Mouse (Mus musculus): ENCODE measurements at regions not wholly inside any gene's neighbourhood (a gene's known extent, or its start where the extent isn't known, plus 50 kb on each side); places are given as distances from the start of the nearest gene placed in this dataset.

DNA sequence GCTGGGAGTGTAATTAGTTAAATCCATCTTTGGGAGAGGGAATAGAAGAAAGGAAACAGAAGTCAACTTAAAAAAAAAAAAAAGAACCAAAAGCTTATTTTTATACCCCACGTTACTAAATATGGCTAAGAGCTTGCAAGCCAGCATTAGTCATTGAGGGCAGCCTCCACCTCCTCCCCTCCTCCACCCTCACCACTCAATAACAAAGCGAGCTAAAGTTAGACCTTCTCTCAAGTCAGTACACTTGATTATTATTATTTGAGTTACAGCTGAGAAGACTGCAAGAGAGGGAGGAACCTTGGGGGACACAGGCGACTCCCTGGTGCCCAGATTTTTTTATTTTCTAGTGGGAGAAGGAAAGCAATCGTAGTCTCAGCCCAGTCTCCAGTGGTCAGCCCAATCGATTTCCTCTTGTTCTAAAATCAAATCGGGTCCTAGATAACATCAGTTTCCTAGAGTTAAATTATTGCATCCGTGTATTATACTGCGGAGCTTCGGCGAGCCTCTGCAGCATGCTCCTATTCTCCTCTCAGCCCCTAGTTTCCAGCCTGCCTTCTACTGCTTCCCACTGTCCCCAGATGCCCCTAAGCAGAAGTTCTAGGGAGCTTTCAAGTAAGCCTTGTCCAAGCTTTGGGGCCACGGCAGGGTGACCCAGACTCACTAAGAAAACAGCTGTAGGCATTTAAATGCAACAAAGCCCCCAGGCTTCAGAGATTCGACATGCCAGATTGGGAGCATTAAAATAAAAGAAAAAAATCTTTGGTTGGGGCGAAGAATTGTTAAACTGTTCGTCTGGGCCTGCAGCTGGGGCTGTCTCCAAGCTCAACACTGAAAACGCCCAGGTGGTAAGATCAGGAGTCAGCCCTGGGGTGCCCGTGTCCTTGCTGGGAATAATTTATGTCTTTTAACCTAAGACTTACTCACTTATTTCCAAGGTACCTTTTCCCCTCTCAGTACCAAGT lies 196.0 kb upstream of the BC052040 start:
- H3K4me2 ChIP-seq (ENCODE audit: low read depth), result no peak overlapping the region

DNA sequence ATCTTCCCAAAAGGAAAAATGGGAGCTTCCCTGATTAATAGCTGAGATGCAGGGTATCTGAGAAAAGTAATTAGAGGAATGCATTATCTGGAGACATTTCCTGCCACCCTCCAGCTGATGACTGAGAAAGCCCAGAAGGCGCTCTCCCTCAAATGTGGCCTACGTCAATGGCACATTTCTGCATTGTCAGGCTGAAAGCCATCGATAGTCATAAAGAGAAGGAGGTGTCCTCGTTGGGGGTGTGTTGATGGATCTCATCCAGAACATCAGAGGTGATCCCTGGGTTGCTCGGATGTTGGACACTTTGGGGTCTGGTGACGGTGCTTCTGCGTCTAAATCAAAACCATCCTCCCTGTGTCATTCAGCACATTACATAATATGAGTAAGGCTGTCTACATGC lies 189.9 kb upstream of the BC052040 start:
- Histone ChIP-seq H3K4me1 (ENCODE audit: insufficient read depth) (no peaks in the 10 kb centered on the region), H3K36me3 (ENCODE audit: insufficient read depth) (no peaks in the 10 kb centered on the region), H3K27ac (ENCODE audit: low read depth, low read length) (no peak overlapping the region), H3K4me2 (ENCODE audit: low read depth) (no peak overlapping the region), H3K4me3 (ENCODE audit: low read depth, low read length) (no peak overlapping the region), H3K9ac (no peak overlapping the region), H3K27me3 (ENCODE audit: insufficient read depth, low read length) (no peaks in the 10 kb centered on the region), H3K9me3 (ENCODE audit: low read length) (no peaks in the 10 kb centered on the region)
- no peak for ATAC-seq
- DNase-seq, result no peak
- no peak for TF ChIP-seq CTCF (IDR thresholded peaks at IDR 0.05; ENCODE audit: low read depth)
- WGBS, result 93% methylated on average over 7 of the region's 7 CpGs

More for the DNA sequence above, 196.0 kb upstream of the BC052040 start:
- no peak for TF ChIP-seq CTCF (IDR thresholded peaks at IDR 0.05; ENCODE audit: low read depth)
- H3K9ac ChIP-seq, result no peak overlapping the region
- no peaks in the 10 kb centered on the region for H3K9me3 ChIP-seq (ENCODE audit: low read length)
- WGBS, result 51% methylated on average over 16 of the region's 16 CpGs
- no peak overlapping the region for H3K4me3 ChIP-seq (ENCODE audit: low read depth, low read length)
- ATAC-seq, result no peak
- H3K36me3 ChIP-seq (ENCODE audit: insufficient read depth), result no peaks in the 10 kb centered on the region
- no peak for DNase-seq
- H3K27me3 ChIP-seq (ENCODE audit: insufficient read depth, low read length), result no peaks in the 10 kb centered on the region
- H3K4me1 ChIP-seq (ENCODE audit: insufficient read depth), result no peaks in the 10 kb centered on the region
- H3K27ac ChIP-seq (ENCODE audit: low read depth, low read length), result no peak overlapping the region

DNA sequence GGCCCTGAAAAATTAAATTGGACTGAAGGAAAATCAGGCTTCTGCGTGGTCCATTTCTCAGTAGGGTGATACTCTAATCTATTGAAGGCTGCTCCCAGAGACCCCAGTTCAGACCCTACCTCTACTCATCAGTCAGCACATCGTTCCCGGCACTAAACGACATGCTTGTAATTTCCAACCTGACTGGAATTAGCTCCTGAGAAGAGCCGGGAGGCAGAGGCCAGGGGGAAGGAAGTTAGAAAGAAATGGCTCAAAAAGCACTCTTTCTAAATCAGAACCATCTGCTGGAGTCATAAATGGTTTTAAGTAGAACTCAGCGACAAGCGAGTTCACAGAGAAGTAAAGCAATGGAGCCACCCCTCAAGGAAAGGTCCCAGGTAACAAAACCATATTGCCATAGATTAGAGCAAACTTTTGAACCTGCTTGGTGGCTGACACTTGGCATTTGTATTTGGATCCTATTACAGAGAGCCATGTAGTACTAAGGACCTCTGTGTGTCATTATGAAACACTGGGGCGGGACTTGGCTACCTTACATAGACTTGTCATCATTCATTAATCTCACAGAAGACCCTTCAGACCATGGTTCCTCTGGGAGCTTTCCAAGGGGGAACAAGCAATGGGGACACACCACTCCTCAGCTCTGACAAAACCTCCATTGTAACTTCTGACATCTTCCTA lies 189.3 kb upstream of the BC052040 start:
- WGBS, result 92% methylated on average over 8 of the region's 8 CpGs

DNA sequence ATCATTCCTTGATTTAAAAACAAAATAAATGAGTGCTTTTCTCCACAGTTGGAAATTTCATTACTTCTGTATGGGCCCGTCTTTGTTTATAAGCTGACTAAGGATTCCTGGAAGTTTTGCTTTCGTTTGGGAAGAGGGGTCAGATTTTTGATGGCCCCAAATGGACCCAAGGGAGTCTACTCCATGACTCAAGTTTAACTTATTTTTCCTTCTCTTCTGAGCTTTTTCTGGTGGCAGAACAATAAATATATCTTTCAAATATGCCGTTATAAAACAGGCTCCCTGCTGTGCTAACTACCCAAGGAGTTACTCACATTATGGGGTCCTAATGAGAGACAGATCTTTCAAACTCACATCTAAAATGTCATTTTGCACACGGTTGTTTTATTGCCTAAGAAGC lies 187.4 kb upstream of the BC052040 start:
- no peak overlapping the region for H3K27ac ChIP-seq (ENCODE audit: low read depth, low read length)
- ATAC-seq (no peak), DNase-seq (no peak)
- no peak overlapping the region for H3K4me3 ChIP-seq (ENCODE audit: low read depth, low read length)
- H3K9me3 ChIP-seq (ENCODE audit: low read length), result no peaks in the 10 kb centered on the region
- no peaks in the 10 kb centered on the region for H3K4me1 ChIP-seq (ENCODE audit: insufficient read depth)
- TF ChIP-seq CTCF (IDR thresholded peaks at IDR 0.05; ENCODE audit: low read depth), result no peak
- no peaks in the 10 kb centered on the region for H3K36me3 ChIP-seq (ENCODE audit: insufficient read depth)
- H3K4me2 ChIP-seq (ENCODE audit: low read depth), result no peak overlapping the region
- 62% methylated on average over 4 of the region's 4 CpGs for WGBS
- H3K27me3 ChIP-seq (ENCODE audit: insufficient read depth, low read length), result no peaks in the 10 kb centered on the region
- H3K9ac ChIP-seq, result no peak overlapping the region

More for the DNA sequence above, 189.3 kb upstream of the BC052040 start:
- no peak overlapping the region for H3K4me3 ChIP-seq (ENCODE audit: low read depth, low read length)
- no peaks in the 10 kb centered on the region for H3K36me3 ChIP-seq (ENCODE audit: insufficient read depth)
- DNase-seq (no peak), ATAC-seq (no peak)
- no peaks in the 10 kb centered on the region for H3K4me1 ChIP-seq (ENCODE audit: insufficient read depth)
- no peaks in the 10 kb centered on the region for H3K27me3 ChIP-seq (ENCODE audit: insufficient read depth, low read length)
- H3K27ac ChIP-seq (ENCODE audit: low read depth, low read length), result no peak overlapping the region
- TF ChIP-seq CTCF (IDR thresholded peaks at IDR 0.05; ENCODE audit: low read depth), result no peak
- H3K4me2 ChIP-seq (ENCODE audit: low read depth), result no peak overlapping the region
- H3K9ac ChIP-seq, result no peak overlapping the region
- H3K9me3 ChIP-seq (ENCODE audit: low read length), result no peaks in the 10 kb centered on the region

DNA sequence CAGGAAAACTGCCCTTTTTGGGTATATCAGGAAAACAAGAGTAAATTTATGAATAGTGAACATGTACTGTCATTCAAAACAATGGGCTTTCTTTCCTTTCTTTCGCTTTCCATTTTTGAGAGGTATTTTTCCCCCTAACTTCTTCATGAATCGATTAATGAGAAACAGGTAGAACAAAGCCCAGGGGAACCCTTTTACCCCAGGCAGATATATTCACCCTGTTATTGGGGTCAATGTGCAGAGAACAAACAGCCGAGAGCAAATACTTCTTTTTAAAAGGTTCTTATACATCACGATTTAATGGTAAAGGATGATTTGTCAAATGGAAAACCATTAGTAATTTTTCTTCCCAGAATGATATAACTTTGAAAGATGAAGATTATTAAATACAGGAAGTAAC lies 183.0 kb upstream of the BC052040 start:
- WGBS, result 90% methylated on average over 4 of the region's 4 CpGs
- ATAC-seq (no peak), DNase-seq (no peak)
- TF ChIP-seq CTCF (IDR thresholded peaks at IDR 0.05; ENCODE audit: low read depth), result no peak
- Histone ChIP-seq H3K9ac (no peak overlapping the region), H3K36me3 (ENCODE audit: insufficient read depth) (no peaks in the 10 kb centered on the region), H3K9me3 (ENCODE audit: low read length) (no peaks in the 10 kb centered on the region), H3K27me3 (ENCODE audit: insufficient read depth, low read length) (no peaks in the 10 kb centered on the region), H3K4me2 (ENCODE audit: low read depth) (no peak overlapping the region), H3K4me3 (ENCODE audit: low read depth, low read length) (no peak overlapping the region), H3K27ac (ENCODE audit: low read depth, low read length) (no peak overlapping the region), H3K4me1 (ENCODE audit: insufficient read depth) (no peaks in the 10 kb centered on the region)

DNA sequence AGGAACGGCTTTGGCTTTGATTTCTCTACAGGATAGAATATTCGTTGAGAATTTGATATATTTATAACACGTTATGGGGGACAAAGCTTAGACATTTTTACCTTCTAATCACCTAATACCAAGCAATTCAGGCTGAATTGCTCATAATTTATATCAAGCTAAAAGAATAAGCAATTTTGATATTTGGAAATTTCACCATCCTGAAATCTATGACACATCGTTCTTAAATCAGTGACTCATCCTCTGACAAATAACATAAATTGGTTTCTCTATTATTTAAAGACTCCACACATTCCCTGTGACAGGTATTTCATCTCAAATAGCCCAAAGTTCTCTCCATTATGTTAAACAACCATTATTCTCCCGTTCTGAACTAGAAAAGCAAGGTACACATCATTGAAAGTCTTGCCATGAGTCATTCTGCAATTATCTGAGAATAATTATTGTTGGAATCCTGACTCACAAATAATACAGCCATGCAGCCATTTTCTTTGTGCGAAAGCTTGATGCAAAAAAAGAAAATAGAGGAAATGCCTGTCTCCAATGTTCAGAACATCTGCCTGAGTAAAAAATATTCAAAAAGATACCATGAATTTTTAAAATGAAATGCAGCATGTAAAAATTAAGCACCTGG lies 182.3 kb upstream of the BC052040 start:
- ATAC-seq (no peak), DNase-seq (no peak)
- no peak for TF ChIP-seq CTCF (IDR thresholded peaks at IDR 0.05; ENCODE audit: low read depth)
- Histone ChIP-seq H3K36me3 (ENCODE audit: insufficient read depth) (no peaks in the 10 kb centered on the region), H3K4me3 (ENCODE audit: low read depth, low read length) (no peak overlapping the region), H3K4me2 (ENCODE audit: low read depth) (no peak overlapping the region), H3K27ac (ENCODE audit: low read depth, low read length) (no peak overlapping the region), H3K4me1 (ENCODE audit: insufficient read depth) (no peaks in the 10 kb centered on the region), H3K9ac (no peak overlapping the region), H3K9me3 (ENCODE audit: low read length) (no peaks in the 10 kb centered on the region), H3K27me3 (ENCODE audit: insufficient read depth, low read length) (no peaks in the 10 kb centered on the region)
- WGBS, result 77% methylated on average over 6 of the region's 6 CpGs

Measured in forebrain, postnatal 0 days (tissue).